Mouse (Mus musculus): Measurements from ENCODE around the gene Sorcs1. TPM values are rescaled to one million over a fixed set of nuclear protein-coding genes. Genes with fewer than 3 reads are reported as not detected.

The Sorcs1 gene
- total RNA-seq (2021) = under 1 TPM; 0.52 to 0.59 TPM
- 0.11 and 0.23 TPM in 2 replicates for polyA plus RNA-seq (2012; rRNA removed)
- long read RNA-seq = 0 reads

GRCm38 (mm10) chr19:50677903-50678896 lies at the start of gene Sorcs1:
TSS of gene Sorcs1 (minus strand) at chr19:50678646.
- peak; percentile 40 for DNase-seq

GRCm38 (mm10) chr19:50683277-50683676 lies 4.8 kb upstream of the Sorcs1 start:
- no peak for DNase-seq

GRCm38 (mm10) chr19:50678946-50679345 lies 500 bp upstream of the Sorcs1 start:
- no peak for DNase-seq

GRCm38 (mm10) chr19:50676578-50677524 lies 1.6 kb downstream of the Sorcs1 start:
- DNase-seq = no peak

GRCm38 (mm10) chr19:50674921-50675320 lies 3.5 kb downstream of the Sorcs1 start:
- DNase-seq = no peak

GRCm38 (mm10) chr19:50667516-50667915 lies 10.9 kb downstream of the Sorcs1 start:
- DNase-seq = no peak

GRCm38 (mm10) chr19:50664311-50664710 lies 14.1 kb downstream of the Sorcs1 start:
- DNase-seq = no peak

- no peak for DNase-seq
Observed at GRCm38 (mm10) chr19:50659144-50659543, 19.3 kb downstream of the Sorcs1 start.

- DNase-seq = no peak
Observed at GRCm38 (mm10) chr19:50652750-50653149, 25.7 kb downstream of the Sorcs1 start.

- DNase-seq = no peak
Observed at GRCm38 (mm10) chr19:50643836-50644235, 34.6 kb downstream of the Sorcs1 start.

- no peak for DNase-seq
Observed at GRCm38 (mm10) chr19:50642121-50642520, 36.3 kb downstream of the Sorcs1 start.

GRCm38 (mm10) chr19:50640251-50641032 lies 38.0 kb downstream of the Sorcs1 start:
- no peak for DNase-seq

- no peak for DNase-seq
Observed at GRCm38 (mm10) chr19:50638176-50638575, 40.3 kb downstream of the Sorcs1 start.

- DNase-seq = no peak
Observed at GRCm38 (mm10) chr19:50614013-50614412, 64.4 kb downstream of the Sorcs1 start.

GRCm38 (mm10) chr19:50611619-50612018 lies 66.8 kb downstream of the Sorcs1 start:
- no peak for DNase-seq

- DNase-seq = no peak
Observed at GRCm38 (mm10) chr19:50603882-50604281, 74.6 kb downstream of the Sorcs1 start.

- no peak for DNase-seq
Observed at GRCm38 (mm10) chr19:50603380-50603779, 75.1 kb downstream of the Sorcs1 start.

- DNase-seq = no peak
Observed at GRCm38 (mm10) chr19:50597300-50597699, 81.1 kb downstream of the Sorcs1 start.

GRCm38 (mm10) chr19:50586182-50586581 lies 92.3 kb downstream of the Sorcs1 start:
- DNase-seq = no peak

GRCm38 (mm10) chr19:50582952-50583351 lies 95.5 kb downstream of the Sorcs1 start:
- no peak for DNase-seq

- no peak for DNase-seq
Observed at GRCm38 (mm10) chr19:50569669-50570195, 108.7 kb downstream of the Sorcs1 start.
